Mouse (Mus musculus) CH12.LX (cell line): ENCODE data around the gene Aass.

Experiments
- CTCF ChIP-seq, 2 experiments: IDR thresholded peaks in 1 of 2; conservative IDR thresholded peaks in 1 of 2; 2 replicates each; pipeline ENCODE4 v1.5.1; 2011 to 2012; ENCODE audit warnings: low read depth in 2 of 2, low read length in 2 of 2, improper control_type of control experiment in 1 of 2, inconsistent platforms in 1 of 2, mild to moderate bottlenecking in 1 of 2, moderate library complexity in 1 of 2
- EP300 ChIP-seq: IDR thresholded peaks from 2 replicates; pipeline ENCODE4 v1.6.1; 2011; ENCODE audit warnings: low read length, improper control_type of control experiment
- KAT2A ChIP-seq: IDR thresholded peaks from 2 replicates; pipeline ENCODE4 v1.6.1; 2012; ENCODE audit warnings: low read length, improper control_type of control experiment, inconsistent platforms; ENCODE audit not compliant: insufficient replicate concordance
- POLR2A ChIP-seq: IDR thresholded peaks from 2 replicates; pipeline ENCODE4 v1.6.1; 2011; ENCODE audit warnings: low read depth, mild to moderate bottlenecking, improper control_type of control experiment, low read length
- POLR2AphosphoS2 ChIP-seq: IDR thresholded peaks from 2 replicates; pipeline ENCODE4 v1.6.1; 2011; ENCODE audit warnings: low read depth, low read length, improper control_type of control experiment
- RAD21 ChIP-seq: IDR thresholded peaks from 2 replicates; pipeline ENCODE4 v1.6.1; 2011; ENCODE audit warnings: low read depth, mild to moderate bottlenecking, low read length, improper control_type of control experiment, moderate library complexity
- SIN3A ChIP-seq: IDR thresholded peaks from 2 replicates; pipeline ENCODE4 v1.6.1; 2012; ENCODE audit warnings: low read length, improper control_type of control experiment, inconsistent platforms
- TBP ChIP-seq: conservative IDR thresholded peaks from 2 replicates; pipeline ENCODE4 v1.6.1; 2011; ENCODE audit warnings: low read depth, low read length, improper control_type of control experiment
- ZMIZ1 ChIP-seq: IDR thresholded peaks from 2 replicates; pipeline ENCODE4 v1.6.1; 2012; ENCODE audit warnings: low read depth, mild to moderate bottlenecking, inconsistent platforms, low read length, improper control_type of control experiment

- TF ChIP-seq KAT2A = no peak
- TF ChIP-seq RAD21 = no peak
- no peak for TF ChIP-seq POLR2AphosphoS2
- no peak for TF ChIP-seq POLR2A
- TF ChIP-seq EP300 = no peak
- no peak for TF ChIP-seq CTCF (conservative IDR thresholded peaks at IDR 0.05 in 1 of 2, IDR thresholded peaks at IDR 0.05 in 1 of 2; ENCODE audit: low read depth in 2 of 2, low read length in 2 of 2)
- no peak for TF ChIP-seq ZMIZ1
- TF ChIP-seq SIN3A = no peak
- no peak for TF ChIP-seq TBP
These were observed 8.0 kb downstream of the Aass start for GRCm38 (mm10) chr6:23124823-23125222.
